Mouse (Mus musculus) lung, adult 2 months (tissue): ENCODE measurements around the gene Cstf3. TPM values are rescaled to one million over a fixed set of nuclear protein-coding genes. Genes with fewer than 3 reads are reported as not detected.
A peak's percentile ranks its signal among the peaks of the same experiment; 100 is the strongest.

Source experiments
- DNase-seq: peaks from one replicate; pipeline ENCODE4 v3.0.0; 2022
- H3K4me1 ChIP-seq: fragments of 200-500 bp; 2 replicates; pipeline ENCODE4 v1.6.1; 2011; ENCODE audit warnings: low read length; ENCODE audit not compliant: control insufficient read depth, insufficient read depth
- H3K4me3 ChIP-seq: fragments of 200-500 bp; replicated peaks from 2 replicates; pipeline ENCODE3; 2011; ENCODE audit warnings: low read depth, mild to moderate bottlenecking, control low read depth, low read length; ENCODE audit errors: extremely low read depth
- CTCF ChIP-seq: fragments of 200-500 bp; IDR thresholded peaks from 2 replicates; pipeline ENCODE4 v1.5.1; 2011; ENCODE audit warnings: mild to moderate bottlenecking, low read length, control low read depth; ENCODE audit not compliant: insufficient read depth
- POLR2A ChIP-seq: fragments of 200-500 bp; IDR thresholded peaks from 2 replicates; pipeline ENCODE4 v1.6.1; 2011; ENCODE audit warnings: low read depth, mild to moderate bottlenecking, control low read depth, low read length, borderline replicate concordance; ENCODE audit errors: extremely low read depth
- whole genome bisulfite sequencing: fragments of 180-500 bp; shearing (Covaris S2); methylation state at CpG from one replicate; pipeline ENCODE4 v1.1.7; 2018; 5-methylcytosine and 5-hydroxymethylcytosine counted together
- polyA plus RNA-seq: library from polyadenylated mRNA; depleted of rRNA; stranded (reverse); fragments of >200 nt; gene quantifications from 2 replicates; pipeline ENCODE4 v1.2.3, GENCODE M21; 2012

The Cstf3 gene
- polyA plus RNA-seq, 1 experiment, result 9.7 TPM

GRCm38 (mm10) chr2:104576216-104576615, 14.1 kb upstream of the Cstf3 start:
- Histone ChIP-seq H3K4me3 (no peak overlapping the region), H3K4me1 (peaks cover 1% of the 10 kb centered on the region)
- no peak for TF ChIP-seq CTCF
- no peak for TF ChIP-seq POLR2A
- no peak for DNase-seq
- 87% methylated on average over 5 of the region's 5 CpGs for WGBS

GRCm38 (mm10) chr2:104578021-104578420, 12.3 kb upstream of the Cstf3 start:
- no peak for DNase-seq
- 72% methylated on average over 5 of the region's 5 CpGs for WGBS
- TF ChIP-seq CTCF, result no peak
- no peak for TF ChIP-seq POLR2A
- peaks cover 2% of the 10 kb centered on the region for H3K4me1 ChIP-seq
- no peak overlapping the region for H3K4me3 ChIP-seq

- H3K4me3 ChIP-seq, result no peak overlapping the region
- DNase-seq, result no peak
- TF ChIP-seq CTCF (no peak), POLR2A (no peak)
- peaks cover 2% of the 10 kb centered on the region for H3K4me1 ChIP-seq
- 70% methylated on average over 5 of the region's 5 CpGs for WGBS
Observed at GRCm38 (mm10) chr2:104578836-104579604, 11.3 kb upstream of the Cstf3 start.

GRCm38 (mm10) chr2:104579784-104580446, 10.4 kb upstream of the Cstf3 start:
- TF ChIP-seq POLR2A (no peak), CTCF (no peak)
- WGBS, result 82% methylated on average over 7 of the region's 7 CpGs
- DNase-seq, result no peak
- Histone ChIP-seq H3K4me1 (peaks cover 2% of the 10 kb centered on the region), H3K4me3 (no peak overlapping the region)

GRCm38 (mm10) chr2:104581281-104581879, 8.9 kb upstream of the Cstf3 start:
- DNase-seq, result no peak
- no peak for TF ChIP-seq POLR2A
- peaks cover 2% of the 10 kb centered on the region for H3K4me1 ChIP-seq
- H3K4me3 ChIP-seq, result no peak overlapping the region
- WGBS, result 46% methylated on average over 9 of the region's 9 CpGs

- Histone ChIP-seq H3K4me3 (no peak overlapping the region), H3K4me1 (peaks cover 2% of the 10 kb centered on the region)
- WGBS, result 53% methylated on average over 6 of the region's 6 CpGs
- no peak for DNase-seq
- no peak for TF ChIP-seq CTCF
- TF ChIP-seq POLR2A, result no peak
Observed at GRCm38 (mm10) chr2:104583032-104583431, 7.3 kb upstream of the Cstf3 start.

- Histone ChIP-seq H3K4me1 (peaks cover 3% of the 10 kb centered on the region), H3K4me3 (no peak overlapping the region)
- WGBS, result 82% methylated on average over 7 of the region's 7 CpGs
- no peak for TF ChIP-seq CTCF
- no peak for TF ChIP-seq POLR2A
- DNase-seq, result no peak
Observed at GRCm38 (mm10) chr2:104584226-104584625, 6.1 kb upstream of the Cstf3 start.

GRCm38 (mm10) chr2:104585645-104586044, 4.7 kb upstream of the Cstf3 start:
- peaks cover 6% of the 10 kb centered on the region for H3K4me1 ChIP-seq
- H3K4me3 ChIP-seq, result no peak overlapping the region
- no peak for DNase-seq
- no peak for TF ChIP-seq CTCF
- TF ChIP-seq POLR2A, result no peak
- WGBS, result 20% methylated on average over 2 of the region's 2 CpGs

- WGBS, result 93% methylated on average over 5 of the region's 5 CpGs
- TF ChIP-seq CTCF, result no peak
- no peak for TF ChIP-seq POLR2A
- H3K4me1 ChIP-seq, result peaks cover 8% of the 10 kb centered on the region
- DNase-seq, result no peak
- H3K4me3 ChIP-seq, result no peak overlapping the region
Observed at GRCm38 (mm10) chr2:104588552-104588951, 1.8 kb upstream of the Cstf3 start.

- no peak for TF ChIP-seq CTCF
- TF ChIP-seq POLR2A, result no peak
- Histone ChIP-seq H3K4me3 (peak overlapping the region; percentile 81), H3K4me1 (peaks cover 10% of the 10 kb centered on the region)
- no peak for DNase-seq
- WGBS, result under 1% methylated on average over 19 of the region's 19 CpGs
Observed at GRCm38 (mm10) chr2:104590829-104591117, 450 bp downstream of the Cstf3 start.
